Mouse (Mus musculus): Measurements from ENCODE around the gene Gm4969.

GRCm38 (mm10) chr7:19093174-19093521 lies 25.0 kb downstream of the Gm4969 start:
- no peak for TF ChIP-seq POLR2A (IDR thresholded peaks at IDR 0.05; ENCODE audit: borderline replicate concordance, extremely low read depth, low read depth, low read length)
- peak; percentile 65 for TF ChIP-seq CTCF (IDR thresholded peaks at IDR 0.05; ENCODE audit: insufficient read depth, low read length)

Measured in lung, adult 2 months (tissue).